ENCODE assay signal across 31 mouse cellular contexts in the genomic region with DNA sequence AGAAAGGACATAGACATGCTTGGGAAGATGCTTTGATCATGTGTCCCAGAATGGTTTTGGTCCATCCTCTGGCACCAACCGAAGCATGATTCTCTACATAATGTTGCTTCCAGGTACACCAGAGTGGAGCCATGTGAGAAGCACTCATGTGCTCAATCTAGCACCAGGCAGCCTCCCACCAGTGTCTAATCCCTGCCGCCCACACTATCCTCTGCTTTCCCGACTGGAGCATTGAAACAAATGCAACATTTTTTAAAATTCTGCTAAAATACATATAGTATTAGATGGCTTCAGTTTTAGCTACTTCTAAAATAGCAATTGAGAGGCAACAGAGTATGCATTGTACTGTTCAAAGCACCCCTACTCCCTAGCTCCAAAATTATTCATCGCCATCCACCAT.
DNase-seq lines count a peak whose midpoint lies in the region; TF ChIP-seq lines count a peak whose summit lies in the region.
"Had no signal": no experiment of that assay in that cellular context is flagged by ENCODE, and none has a peak within 500 bp of the region (broad histone marks: within the 10 kb centered on the region; RNA-seq: fewer than 3 reads in every experiment).

No protein-coding gene starts in this region.

- no peak for TF ChIP-seq POLR2A in heart, adult 2 months (IDR thresholded peaks at IDR 0.05; ENCODE audit: insufficient read depth, low read depth, low read length)
- TF ChIP-seq POLR2A in embryonic fibroblast, embryonic 13.5 days (IDR thresholded peaks at IDR 0.05; ENCODE audit: low read depth, low read length): no peak

- H3K4me3 ChIP-seq in heart, adult 2 months: no peak overlapping the region
- H3K4me3 ChIP-seq in left cerebral cortex, adult 2 months: no peak overlapping the region
- H3K4me3 ChIP-seq in embryonic fibroblast, embryonic 13.5 days (ENCODE audit: insufficient read depth, low read length): no peak overlapping the region
- H3K4me3 ChIP-seq: embryonic facial prominence, embryonic 10.5 days; embryonic facial prominence, embryonic 13.5 days; forebrain, embryonic 10.5 days; forebrain, embryonic 13.5 days; heart, embryonic 12.5 days; heart, embryonic 15.5 days; hindbrain, embryonic 10.5 days; hindbrain, embryonic 13.5 days had no signal

- H3K27ac ChIP-seq in heart, adult 2 months: no peak overlapping the region
- H3K27ac ChIP-seq in left cerebral cortex, adult 2 months: peak overlapping the region; percentile 71
- peak overlapping the region; percentile 55; the same call in 1 of the 2 replicates for H3K27ac ChIP-seq in embryonic fibroblast, embryonic 13.5 days (ENCODE audit: insufficient read depth, low read length)
- H3K27ac ChIP-seq: embryonic facial prominence, embryonic 10.5 days; embryonic facial prominence, embryonic 13.5 days; forebrain, embryonic 10.5 days; forebrain, embryonic 13.5 days; heart, embryonic 15.5 days; hindbrain, embryonic 10.5 days; hindbrain, embryonic 13.5 days had no signal

- WGBS in heart, adult 2 months: 93% methylated on average over 4 of the region's 4 CpGs

- H3K36me3 ChIP-seq in heart, adult 2 months (ENCODE audit: control insufficient read depth, insufficient read depth, low read length): peaks cover 5% of the 10 kb centered on the region; the same call in 1 of the 2 replicates
- H3K36me3 ChIP-seq: embryonic facial prominence, embryonic 10.5 days; embryonic facial prominence, embryonic 13.5 days; forebrain, embryonic 10.5 days; G1E; heart, embryonic 12.5 days; heart, embryonic 15.5 days; hindbrain, embryonic 10.5 days; hindbrain, embryonic 13.5 days had no signal

- DNase-seq in heart, adult 11 months: peak; percentile 81
- no peak for DNase-seq in heart, adult 2 months
- no peak for DNase-seq in left cerebral cortex, adult 2 months (ENCODE audit: extremely low spot score in 1 of 2, low spot score in 2 of 2)
- DNase-seq in left cerebral cortex, adult 11 months (ENCODE audit: low spot score): no peak
- peak; percentile 80 for DNase-seq in brain, adult 2 months (ENCODE audit: low read depth, low spot score)
- DNase-seq in gastrocnemius, adult 8-10 months (ENCODE audit: low spot score in 2 of 2): no peak
- DNase-seq in spleen, adult 12 weeks (ENCODE audit: low spot score): no peak
- DNase-seq: adrenal gland, postnatal 10 days; adrenal gland, postnatal 36 days; B cell, adult 2 months; cerebellum, adult 11 months; cerebellum, adult 2 months; cerebellum, adult 9-11 months; cerebellum, postnatal 25 days; embryo, embryonic 11 days; gastrocnemius, postnatal 10 days; gastrocnemius, postnatal 36 days; heart, postnatal 10 days; heart, postnatal 36 days had no signal

- H3K9ac ChIP-seq in heart, adult 2 months (ENCODE audit: low read depth, low read length): no peak overlapping the region
- H3K9ac ChIP-seq: embryonic facial prominence, embryonic 13.5 days; forebrain, embryonic 13.5 days; heart, embryonic 12.5 days; heart, embryonic 15.5 days; hindbrain, embryonic 13.5 days had no signal

- no peak for TF ChIP-seq CTCF in heart, adult 2 months (IDR thresholded peaks at IDR 0.05)
- no peak for TF ChIP-seq CTCF in left cerebral cortex, adult 2 months (IDR thresholded peaks at IDR 0.05)
- TF ChIP-seq CTCF in embryonic fibroblast, embryonic 13.5 days (IDR thresholded peaks at IDR 0.05; ENCODE audit: borderline replicate concordance, insufficient read depth, low read length): no peak

- no peaks in the 10 kb centered on the region for H3K79me2 ChIP-seq in heart, adult 2 months (replicated peaks; ENCODE audit: control insufficient read depth, insufficient read depth, low read length)

- intact Hi-C loops in heart, adult 2 months (cut with DNase I): no loop called here
- intact Hi-C loops in left cerebral cortex, adult 2 months (cut with DNase I): loop anchor here (1.0 to 10.0 kb wide), 2 partner anchors 28 to 122 kb away; no protein-coding TSS in a partner anchor

- H3K4me1 ChIP-seq in heart, adult 2 months (ENCODE audit: control insufficient read depth, insufficient read depth, low read length): no peaks in the 10 kb centered on the region; the same call in 1 of the 2 replicates
- peaks cover 10% of the 10 kb centered on the region for H3K4me1 ChIP-seq in embryonic fibroblast, embryonic 13.5 days (ENCODE audit: control insufficient read depth, insufficient read depth, low read length)
- H3K4me1 ChIP-seq: embryonic facial prominence, embryonic 10.5 days; embryonic facial prominence, embryonic 13.5 days had no signal

- no peak for TF ChIP-seq EP300 in heart, adult 2 months (IDR thresholded peaks at IDR 0.05; ENCODE audit: insufficient read depth, low read depth, low read length)

- H3K27me3 ChIP-seq in heart, adult 2 months (ENCODE audit: control insufficient read depth, insufficient read depth, low read length): no peaks in the 10 kb centered on the region
- H3K27me3 ChIP-seq: CH12.LX; embryonic facial prominence, embryonic 13.5 days; forebrain, embryonic 13.5 days; heart, embryonic 12.5 days; heart, embryonic 15.5 days; hindbrain, embryonic 13.5 days; Patski had no signal

Comparison
In these comparisons a context has a peak if more than half of its experiments do, and no peak if none do; other contexts are left out.
1. DNase-seq: peak in heart, adult 11 months (single experiment) and brain, adult 2 months (single experiment); none in heart, adult 2 months (0 of 2), left cerebral cortex, adult 2 months (0 of 2), left cerebral cortex, adult 11 months (single experiment), gastrocnemius, adult 8-10 months (0 of 2) and spleen, adult 12 weeks (single experiment).